Mouse (Mus musculus) megakaryocyte, embryonic 14.5 days (primary cell): ENCODE data around the gene Smyd4. TPM values are rescaled to one million over a fixed set of nuclear protein-coding genes. Genes with fewer than 3 reads are reported as not detected.
A peak's percentile ranks its signal among the peaks of the same experiment; 100 is the strongest.

Source experiments
- H3K27me3 ChIP-seq: replicated peaks from 2 replicates; pipeline ENCODE3; 2012; ENCODE audit warnings: inconsistent platforms
- H3K36me3 ChIP-seq: replicated peaks from 2 replicates; pipeline ENCODE3; 2012; ENCODE audit warnings: low read length, inconsistent platforms, mixed read lengths
- H3K4me1 ChIP-seq: 2 replicates; pipeline ENCODE4 v1.6.1; 2012; ENCODE audit warnings: inconsistent platforms
- H3K4me3 ChIP-seq: replicated peaks from 2 replicates; pipeline ENCODE3; 2012; ENCODE audit warnings: moderate library complexity, mild to moderate bottlenecking, inconsistent platforms
- H3K9me3 ChIP-seq: 2 replicates; pipeline ENCODE4 v1.6.1; 2012; ENCODE audit warnings: inconsistent platforms
- FLI1 ChIP-seq: IDR thresholded peaks from 2 replicates; pipeline ENCODE4 v1.6.1; 2012; ENCODE audit warnings: low read length, inconsistent platforms, mixed read lengths
- GATA1 ChIP-seq: IDR thresholded peaks from 3 replicates; pipeline ENCODE4 v1.6.1; 2012; ENCODE audit warnings: mixed read lengths, low read length, inconsistent platforms, borderline replicate concordance
- polyA plus RNA-seq: library from polyadenylated mRNA; stranded (reverse); fragments of >175 nt; gene quantifications from 2 replicates; pipeline ENCODE4 v1.2.3, GENCODE M21; 2012; ENCODE audit warnings: low replicate concordance; ENCODE audit not compliant: insufficient read depth

The Smyd4 gene
- polyA plus RNA-seq, 1 experiment: 0.43 TPM

- H3K4me3 ChIP-seq: peak overlapping the region; percentile 29
- H3K27me3 ChIP-seq: peaks cover 47% of the 10 kb centered on the region
- H3K36me3 ChIP-seq: no peaks in the 10 kb centered on the region
- TF ChIP-seq GATA1 (no peak), FLI1 (no peak)
- H3K4me1 ChIP-seq: peaks cover 11% of the 10 kb centered on the region
- peaks cover 12% of the 10 kb centered on the region for H3K9me3 ChIP-seq
Observed at GRCm38 (mm10) chr11:75429019-75429705, 80.9 kb downstream of the Smyd4 start.

GRCm38 (mm10) chr11:75431307-75431706 is 83.1 kb downstream of the Smyd4 start:
- peaks cover 43% of the 10 kb centered on the region for H3K27me3 ChIP-seq
- H3K4me1 ChIP-seq: peaks cover 15% of the 10 kb centered on the region
- peaks cover 22% of the 10 kb centered on the region for H3K9me3 ChIP-seq
- H3K4me3 ChIP-seq: no peak overlapping the region
- H3K36me3 ChIP-seq: no peaks in the 10 kb centered on the region
- no peak for TF ChIP-seq FLI1
- no peak for TF ChIP-seq GATA1

- Histone ChIP-seq H3K36me3 (no peaks in the 10 kb centered on the region), H3K4me1 (peaks cover 6% of the 10 kb centered on the region; the same call in 1 of the 2 replicates), H3K4me3 (no peak overlapping the region), H3K9me3 (peaks cover 22% of the 10 kb centered on the region), H3K27me3 (peaks cover 56% of the 10 kb centered on the region)
- TF ChIP-seq FLI1: no peak
- no peak for TF ChIP-seq GATA1
Observed at GRCm38 (mm10) chr11:75434138-75434537, 85.9 kb downstream of the Smyd4 start.

- TF ChIP-seq FLI1: no peak
- no peak for TF ChIP-seq GATA1
- Histone ChIP-seq H3K4me1 (peaks cover 10% of the 10 kb centered on the region; the same call in 1 of the 2 replicates), H3K9me3 (peaks cover 12% of the 10 kb centered on the region), H3K27me3 (peaks cover 36% of the 10 kb centered on the region), H3K4me3 (no peak overlapping the region), H3K36me3 (peaks cover 32% of the 10 kb centered on the region)
Observed at GRCm38 (mm10) chr11:75438194-75438593, 90.0 kb downstream of the Smyd4 start.

GRCm38 (mm10) chr11:75438804-75439203 is 90.6 kb downstream of the Smyd4 start:
- no peak overlapping the region for H3K4me3 ChIP-seq
- H3K36me3 ChIP-seq: peaks cover 38% of the 10 kb centered on the region
- peaks cover 10% of the 10 kb centered on the region; the same call in 1 of the 2 replicates for H3K4me1 ChIP-seq
- H3K27me3 ChIP-seq: peaks cover 36% of the 10 kb centered on the region
- peaks cover 12% of the 10 kb centered on the region for H3K9me3 ChIP-seq
- TF ChIP-seq FLI1: no peak
- no peak for TF ChIP-seq GATA1

- Histone ChIP-seq H3K9me3 (peaks cover 8% of the 10 kb centered on the region), H3K4me1 (peaks cover 10% of the 10 kb centered on the region; the same call in 1 of the 2 replicates), H3K36me3 (peaks cover 44% of the 10 kb centered on the region), H3K4me3 (no peak within 1 kb of the TSS), H3K27me3 (peaks cover 36% of the 10 kb centered on the region)
- TF ChIP-seq FLI1 (no peak), GATA1 (no peak)
Observed at GRCm38 (mm10) chr11:75439363-75439762, 91.1 kb downstream of the Smyd4 start, which contains the start of gene Serpinf2. TSS of gene Serpinf2 (minus strand) at chr11:75439591.

- Histone ChIP-seq H3K9me3 (peaks cover 5% of the 10 kb centered on the region), H3K27me3 (peaks cover 36% of the 10 kb centered on the region), H3K4me1 (peaks cover 8% of the 10 kb centered on the region; the same call in 1 of the 2 replicates), H3K4me3 (no peak overlapping the region), H3K36me3 (peaks cover 50% of the 10 kb centered on the region)
- TF ChIP-seq GATA1 (no peak), FLI1 (no peak)
Observed at GRCm38 (mm10) chr11:75439951-75440350, 91.7 kb downstream of the Smyd4 start.

- Histone ChIP-seq H3K9me3 (no peaks in the 10 kb centered on the region), H3K4me3 (no peak overlapping the region), H3K27me3 (peaks cover 28% of the 10 kb centered on the region), H3K4me1 (peaks cover 8% of the 10 kb centered on the region; the same call in 1 of the 2 replicates), H3K36me3 (peaks cover 61% of the 10 kb centered on the region)
- no peak for TF ChIP-seq FLI1
- no peak for TF ChIP-seq GATA1
Observed at GRCm38 (mm10) chr11:75441034-75441433, 92.8 kb downstream of the Smyd4 start.

GRCm38 (mm10) chr11:75441601-75442000 is 93.4 kb downstream of the Smyd4 start:
- no peak overlapping the region for H3K4me3 ChIP-seq
- peaks cover 22% of the 10 kb centered on the region for H3K27me3 ChIP-seq
- TF ChIP-seq GATA1: no peak
- no peak for TF ChIP-seq FLI1
- H3K4me1 ChIP-seq: peaks cover 8% of the 10 kb centered on the region; the same call in 1 of the 2 replicates
- H3K36me3 ChIP-seq: peaks cover 66% of the 10 kb centered on the region
- no peaks in the 10 kb centered on the region for H3K9me3 ChIP-seq

- peaks cover 19% of the 10 kb centered on the region for H3K4me1 ChIP-seq
- TF ChIP-seq FLI1 (no peak), GATA1 (no peak)
- H3K4me3 ChIP-seq: no peak overlapping the region
- H3K36me3 ChIP-seq: peaks cover 87% of the 10 kb centered on the region
- no peaks in the 10 kb centered on the region for H3K9me3 ChIP-seq
- H3K27me3 ChIP-seq: peaks cover 5% of the 10 kb centered on the region
Observed at GRCm38 (mm10) chr11:75443711-75444110, 95.5 kb downstream of the Smyd4 start.
